Mouse (Mus musculus) spleen, postnatal 4 days (tissue): ENCODE data around the gene Acox3.
"Not testable (repeated sequence)": the region's sequence is repeated elsewhere in the genome, so short reads cannot be mapped to it uniquely, and the experiment has no call there.

Experiments
- DNase-seq, 2 experiments: peaks; one replicate each; pipeline ENCODE4 v3.0.0; 2022; ENCODE audit warnings: low spot score in 2 of 2

Gene Acox3

DNA sequence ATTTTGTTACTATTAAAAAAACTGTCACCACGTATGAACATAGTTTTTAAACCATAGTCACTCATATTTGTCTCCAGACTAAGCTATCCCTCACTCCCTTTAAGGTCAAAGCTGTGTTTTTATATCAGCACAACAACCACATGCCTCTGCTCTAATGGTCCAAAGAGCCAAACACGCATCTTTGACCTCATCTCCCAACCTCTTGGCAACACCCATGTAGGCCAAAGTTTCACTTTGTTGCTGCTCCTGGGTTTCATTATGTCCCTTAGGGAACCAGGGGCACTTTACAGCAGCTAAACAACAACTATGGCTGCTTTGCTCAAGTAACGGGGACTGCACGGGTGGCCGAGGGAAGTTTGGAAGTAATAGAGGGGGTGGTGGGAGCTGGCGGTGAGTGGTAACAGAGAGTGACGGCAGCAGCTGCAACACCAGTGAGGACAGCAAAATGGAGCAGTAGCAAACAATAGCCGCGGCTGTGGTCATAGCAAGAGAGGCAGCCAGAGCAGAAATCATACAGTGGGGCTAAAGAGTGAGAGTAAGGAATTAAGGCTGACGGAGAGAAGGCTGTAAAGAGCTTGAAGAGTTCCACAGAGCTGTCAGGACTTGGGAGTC lies 6.3 kb upstream of the Acox3 start:
- no peak for DNase-seq

DNA sequence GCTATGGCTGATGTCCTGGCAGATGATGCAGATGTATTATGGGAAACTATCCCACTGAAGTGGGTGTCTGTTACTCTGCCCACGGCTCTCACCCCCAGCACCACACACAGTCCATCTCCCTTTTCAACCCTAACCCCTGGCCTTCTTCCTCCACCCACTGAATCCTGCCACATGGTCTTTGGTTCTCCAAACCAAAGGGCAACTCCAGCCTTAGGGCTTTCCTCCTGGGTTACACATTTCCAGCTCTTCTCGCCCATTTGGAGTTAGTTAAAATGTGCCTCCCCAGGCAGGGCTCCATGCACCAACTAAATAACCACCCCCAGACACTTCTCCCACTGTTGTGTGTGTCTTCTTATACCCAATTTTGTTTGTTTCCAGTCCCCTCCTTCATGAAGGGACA lies 4.4 kb upstream of the Acox3 start:
- DNase-seq: no peak

DNA sequence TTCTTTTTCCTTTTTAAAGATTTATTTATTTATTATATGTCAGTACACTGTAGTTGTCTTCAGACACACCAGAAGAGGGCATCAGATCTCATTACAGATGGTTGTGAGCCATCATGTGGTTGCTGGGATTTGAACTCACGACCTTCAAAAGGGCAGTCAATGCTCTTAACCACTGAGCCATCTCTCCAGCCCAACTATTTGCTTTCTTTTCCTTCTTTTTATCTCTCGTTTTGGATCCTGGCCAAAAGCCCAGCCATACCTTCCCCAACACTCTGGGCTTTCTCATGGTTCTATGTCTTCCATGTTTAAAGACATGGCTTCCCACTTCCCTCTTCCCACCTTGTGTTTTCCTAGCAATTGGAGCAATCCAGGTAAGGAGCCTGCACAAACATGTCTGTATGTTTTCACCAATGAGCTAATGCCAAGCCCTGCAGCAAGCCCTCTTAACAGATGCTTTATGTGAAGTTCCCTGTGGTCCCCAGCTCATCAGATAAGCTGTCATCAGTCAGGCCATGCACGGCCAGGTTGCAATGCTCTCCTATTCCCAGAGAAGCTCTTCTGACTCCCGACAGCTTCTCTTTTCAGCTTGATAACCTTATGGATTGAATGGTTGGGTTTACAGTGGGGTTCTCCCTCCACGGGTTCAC lies 3.5 kb upstream of the Acox3 start:
- no peak for DNase-seq

DNA sequence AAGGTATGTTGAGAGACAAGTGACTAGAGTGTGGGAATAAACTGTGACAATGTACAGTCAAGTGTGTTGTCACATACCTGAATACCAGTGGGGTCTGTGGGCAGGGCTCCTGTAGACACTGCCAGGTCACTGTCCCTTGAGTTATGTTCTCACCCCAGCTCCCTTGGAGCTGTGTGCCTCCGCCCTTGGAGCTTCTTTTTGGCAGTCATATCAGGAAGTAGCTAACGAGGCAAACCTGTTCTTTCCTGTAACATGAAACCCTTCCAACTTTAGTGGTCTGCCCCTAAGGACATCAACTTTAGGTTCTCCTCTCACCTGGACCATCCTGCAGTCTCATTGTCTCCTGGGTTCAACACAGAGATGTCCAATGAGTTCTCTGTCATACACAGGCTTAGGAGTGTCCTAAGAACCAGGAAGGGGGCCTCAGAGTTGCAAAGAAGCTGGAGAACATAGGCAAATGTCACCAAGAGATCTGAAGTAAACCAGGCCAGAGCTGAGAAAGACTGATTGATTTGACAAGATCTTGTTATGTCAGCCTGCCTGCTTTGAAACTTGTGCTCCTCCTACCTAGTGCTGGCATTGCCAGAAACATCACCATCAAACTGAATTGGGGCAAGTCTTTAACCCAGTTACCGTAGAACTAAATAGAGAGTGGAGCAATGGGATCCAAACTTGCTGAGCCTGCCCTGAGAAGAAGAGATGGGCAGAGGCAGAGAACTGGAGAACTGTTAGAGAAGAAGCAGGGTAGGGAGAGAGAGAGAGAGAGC lies 2.5 kb upstream of the Acox3 start:
- no peak for DNase-seq

DNA sequence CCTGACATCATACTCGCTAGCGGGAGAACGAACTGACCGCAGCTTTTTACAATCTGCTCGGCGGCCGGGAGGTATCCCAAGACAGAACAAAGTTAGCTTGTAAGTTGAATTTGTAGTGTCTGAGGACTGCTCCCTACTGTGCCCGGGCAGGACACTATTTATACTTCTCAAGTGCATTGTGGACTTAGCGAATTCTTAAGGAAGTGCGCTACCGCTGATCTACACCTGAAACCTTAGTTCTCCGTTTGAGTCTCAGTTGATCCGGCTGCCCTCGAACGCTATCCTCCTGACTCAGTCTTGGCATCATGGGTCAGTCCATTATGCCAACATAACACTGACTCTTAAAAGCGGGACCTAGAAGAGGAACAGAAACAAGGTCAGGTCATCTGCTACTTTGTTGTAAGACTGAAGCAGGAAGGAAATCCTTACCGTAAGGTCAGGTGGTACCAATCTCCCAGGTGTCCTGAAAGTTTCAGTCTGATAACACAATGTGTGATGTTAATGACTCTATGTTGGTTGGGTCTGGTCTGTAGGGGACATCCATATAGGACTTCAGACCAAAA lies 462 bp downstream of the Acox3 start:
- no peak for DNase-seq

DNA sequence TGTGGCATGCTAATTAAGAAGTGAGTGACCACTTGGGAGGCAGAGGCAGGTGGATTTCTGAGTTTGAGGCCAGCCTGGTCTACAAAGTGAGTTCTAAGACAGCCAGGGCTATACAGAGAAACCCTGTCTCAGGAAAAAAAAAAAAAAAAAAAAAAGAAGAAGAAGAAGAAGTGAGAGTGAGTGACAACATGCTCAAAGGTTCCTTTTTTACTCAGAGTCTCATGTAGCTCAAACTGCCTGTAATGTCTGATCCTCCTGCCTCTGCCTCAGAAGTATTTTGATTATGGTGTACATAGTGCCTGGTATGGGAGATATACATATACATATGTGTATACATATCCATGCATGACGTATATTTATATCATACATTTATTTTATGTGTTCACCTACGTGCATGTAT lies 1.4 kb downstream of the Acox3 start:
- DNase-seq: not testable (repeated sequence)

DNA sequence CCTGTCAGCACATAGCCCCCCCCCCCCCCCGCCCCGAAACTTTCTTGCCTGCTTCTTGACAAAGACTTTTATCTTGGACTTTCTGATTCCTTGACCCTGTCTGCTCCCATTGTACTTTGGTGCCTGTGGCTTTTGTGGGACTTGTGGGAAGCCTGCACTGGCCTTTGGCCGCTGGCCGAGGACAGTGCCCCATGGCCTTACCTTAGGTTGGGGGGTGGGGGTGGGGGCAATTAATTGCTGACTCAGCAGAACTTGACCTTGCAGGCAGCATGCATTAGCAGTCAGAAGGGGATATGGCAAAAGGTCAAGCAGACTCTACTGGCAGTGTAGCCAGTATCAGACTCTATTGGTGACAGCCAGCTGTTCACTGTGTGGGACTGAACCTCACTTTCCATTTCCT lies 8.7 kb downstream of the Acox3 start:
- no peak for DNase-seq

DNA sequence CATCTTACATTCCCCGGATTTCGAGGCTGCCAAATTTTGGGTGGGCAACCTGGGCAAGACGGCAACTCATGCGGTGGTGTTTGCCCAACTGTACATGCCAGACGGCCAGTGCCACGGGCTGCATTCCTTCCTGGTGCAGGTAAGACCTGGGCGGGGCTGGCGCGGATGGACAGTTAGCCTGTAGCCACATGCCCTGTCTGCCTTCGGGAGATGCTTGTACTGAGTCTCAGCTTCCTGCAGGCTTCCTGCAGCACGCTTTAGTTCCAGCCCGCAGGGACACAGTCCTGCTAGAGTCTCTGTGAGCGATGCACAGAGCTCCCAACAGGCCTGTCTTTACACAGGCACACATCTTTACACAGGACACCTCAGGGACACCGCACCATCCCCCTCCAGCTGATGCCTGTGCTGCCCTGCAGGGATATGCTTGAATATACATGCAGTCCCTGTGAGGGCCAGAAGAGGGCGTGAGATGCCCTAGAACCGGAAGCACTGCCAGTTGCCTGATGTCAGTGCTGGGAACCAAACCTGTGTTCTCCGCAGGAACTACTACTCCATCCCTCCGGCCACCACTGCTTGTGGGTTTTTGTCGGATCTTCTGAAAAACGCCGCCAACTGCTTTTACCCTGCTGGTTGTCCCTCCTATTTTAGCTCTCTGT lies 9.4 kb downstream of the Acox3 start:
- no peak for DNase-seq

DNA sequence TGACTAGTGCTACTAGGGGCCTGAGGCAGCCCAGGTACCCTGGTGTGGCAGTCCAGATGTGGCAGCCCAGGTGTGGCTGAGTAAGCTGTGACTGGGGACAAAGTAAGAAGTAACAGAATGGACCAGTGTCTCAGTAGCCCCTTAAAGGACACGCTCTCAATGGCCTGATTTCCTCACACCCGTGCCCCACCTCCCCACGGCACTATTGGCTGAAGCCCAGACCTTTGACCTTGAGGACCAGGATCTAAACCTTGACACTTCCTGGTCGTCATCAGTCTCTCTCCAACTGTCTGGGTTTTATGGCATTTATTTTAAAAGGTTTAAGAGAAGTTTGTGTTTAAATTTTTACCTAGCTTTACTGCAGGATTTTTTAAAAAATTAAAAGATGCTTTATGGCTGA lies 10.0 kb downstream of the Acox3 start:
- DNase-seq: no peak

DNA sequence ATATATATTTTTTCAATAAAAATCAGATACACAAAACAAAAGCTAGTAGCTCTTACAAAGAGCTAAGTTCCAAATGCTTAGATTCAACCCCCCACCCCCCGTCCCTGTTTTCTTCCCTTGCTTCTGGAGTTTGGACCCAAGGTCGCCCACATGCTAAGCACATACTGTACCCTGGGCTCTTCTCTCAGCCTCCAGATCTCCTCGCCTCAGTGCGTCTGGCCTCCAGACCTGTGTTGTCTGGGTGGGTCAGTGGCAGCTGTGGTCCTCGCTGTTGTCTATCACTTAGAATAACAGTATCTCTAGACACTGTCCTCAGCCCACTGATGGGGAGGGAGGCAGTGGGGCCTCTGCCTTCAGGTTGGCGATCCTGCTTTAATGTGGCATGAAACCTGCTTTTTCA lies 10.4 kb downstream of the Acox3 start:
- DNase-seq: no peak

DNA sequence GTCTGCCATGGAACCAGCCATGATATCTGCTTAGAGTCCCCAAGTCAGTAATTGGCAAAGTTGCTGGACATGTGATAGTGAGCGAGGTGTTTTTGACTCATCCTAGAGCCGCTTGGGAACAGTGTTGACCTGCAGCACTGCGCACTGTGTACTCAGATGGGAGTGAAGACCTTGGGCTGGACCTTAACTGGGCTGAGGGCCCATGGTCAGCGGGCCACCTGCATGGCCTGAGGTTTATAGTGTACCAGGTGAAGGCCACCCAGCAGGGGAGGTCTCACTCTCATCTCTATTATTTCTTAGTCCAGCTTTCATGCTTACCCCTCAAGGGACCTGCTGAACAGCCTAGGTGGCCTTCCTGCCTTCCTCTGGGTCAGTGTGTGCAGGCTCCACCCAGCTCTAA lies 11.9 kb downstream of the Acox3 start:
- DNase-seq: no peak

DNA sequence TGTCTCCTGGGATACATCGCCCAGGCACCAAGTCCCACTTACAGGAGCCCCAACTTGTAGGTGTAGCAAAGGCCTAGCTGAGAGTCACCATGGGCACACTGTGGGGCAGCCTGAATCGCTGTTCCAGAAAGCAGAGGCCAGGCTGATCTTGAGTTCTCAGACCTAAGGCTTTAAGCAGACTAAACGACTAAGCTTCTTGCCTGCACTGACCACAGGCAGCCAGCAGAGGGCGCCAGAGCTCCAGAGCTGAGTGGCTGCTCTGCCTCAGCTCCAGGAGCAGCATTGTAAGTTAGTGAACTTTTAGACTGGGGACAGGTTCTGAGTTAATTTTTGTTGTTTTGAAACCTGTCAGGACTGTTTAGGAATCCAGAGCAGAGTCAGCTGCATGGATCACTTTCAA lies 12.9 kb downstream of the Acox3 start:
- DNase-seq: peak; percentile 62 to 88

DNA sequence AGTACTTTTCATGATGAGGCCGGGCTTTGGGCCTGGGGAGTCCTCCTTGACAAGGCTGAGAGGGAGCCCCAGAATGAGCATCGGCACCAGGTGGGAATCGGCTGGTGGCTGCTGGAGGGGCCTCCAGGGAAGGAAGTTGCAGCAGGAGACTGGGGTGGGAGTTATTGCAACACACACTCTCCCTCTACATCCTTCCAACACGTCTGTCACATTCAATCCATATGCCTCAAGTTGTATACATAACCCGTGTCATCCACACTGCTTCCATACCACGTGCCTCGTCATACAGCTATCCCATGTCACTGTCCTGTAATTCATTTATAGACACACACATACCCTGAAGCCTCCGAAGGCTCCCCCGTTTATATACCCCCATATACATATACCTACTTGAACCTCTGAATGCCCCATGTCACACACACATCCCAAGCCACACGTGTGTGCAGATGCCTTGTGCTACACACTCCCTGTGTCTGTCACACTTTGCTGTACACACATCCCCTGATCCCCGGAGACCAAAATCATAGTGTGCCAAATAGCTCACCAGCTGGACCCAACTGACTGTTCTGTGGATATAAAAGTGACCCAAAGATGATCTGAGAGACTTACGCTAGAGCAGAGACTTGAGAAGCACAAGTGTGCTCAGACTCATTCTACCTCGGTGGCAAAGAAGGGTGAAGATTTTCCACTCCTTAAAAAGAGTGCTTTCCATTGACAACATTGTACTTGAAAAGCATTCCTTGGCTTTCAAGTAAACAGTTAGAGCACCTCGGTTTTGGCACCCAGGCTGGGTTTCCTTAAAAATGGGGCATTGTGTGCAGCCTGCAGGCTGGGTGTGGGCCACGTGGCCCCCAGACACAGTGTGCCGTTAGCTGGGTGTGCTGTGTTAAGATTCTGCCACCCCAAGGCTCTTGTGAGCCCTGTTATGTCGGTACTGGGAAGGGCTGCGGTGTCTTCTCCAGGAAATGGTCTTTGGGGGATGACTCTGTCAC lies 13.6 kb downstream of the Acox3 start:
- no peak for DNase-seq

DNA sequence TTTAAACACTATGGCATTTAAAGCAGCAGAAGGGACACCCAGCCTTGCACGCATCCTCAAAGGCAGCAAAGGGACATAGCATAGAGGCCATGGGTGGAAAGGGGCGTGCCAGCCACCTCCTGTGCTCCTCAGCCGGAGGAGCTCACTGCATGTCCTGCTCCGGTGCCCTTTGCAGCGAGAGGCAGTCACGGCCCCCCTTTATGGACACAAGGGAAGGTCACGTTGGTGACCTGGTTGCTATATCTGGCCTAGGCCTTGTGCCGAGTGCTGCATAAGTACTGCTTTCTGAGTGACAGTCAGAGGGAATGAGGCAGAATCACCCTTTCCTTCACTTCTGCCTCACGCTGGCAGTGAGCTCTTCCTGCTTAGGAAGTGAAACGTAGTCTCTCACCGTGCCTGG lies 17.4 kb downstream of the Acox3 start:
- DNase-seq: no peak

DNA sequence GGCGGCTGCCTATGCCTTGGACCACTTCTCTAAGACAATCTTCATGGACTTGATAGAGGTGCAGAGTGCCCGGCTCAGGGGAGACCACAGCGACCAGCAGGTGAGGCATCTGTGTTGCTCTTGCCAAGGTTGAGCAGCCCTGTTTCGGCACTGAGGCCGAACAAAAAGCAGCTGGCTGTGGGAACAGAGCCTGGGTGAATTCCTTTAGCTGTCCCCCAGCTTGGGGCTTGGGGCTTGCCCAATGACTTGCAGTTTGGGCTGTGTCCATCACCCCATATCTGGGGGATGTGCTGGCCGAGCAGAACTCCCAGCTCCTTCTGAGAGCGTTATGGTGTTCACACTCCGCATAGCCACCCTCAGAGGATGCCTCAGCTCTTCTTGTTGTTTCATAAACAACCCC lies 18.7 kb downstream of the Acox3 start:
- no peak for DNase-seq

DNA sequence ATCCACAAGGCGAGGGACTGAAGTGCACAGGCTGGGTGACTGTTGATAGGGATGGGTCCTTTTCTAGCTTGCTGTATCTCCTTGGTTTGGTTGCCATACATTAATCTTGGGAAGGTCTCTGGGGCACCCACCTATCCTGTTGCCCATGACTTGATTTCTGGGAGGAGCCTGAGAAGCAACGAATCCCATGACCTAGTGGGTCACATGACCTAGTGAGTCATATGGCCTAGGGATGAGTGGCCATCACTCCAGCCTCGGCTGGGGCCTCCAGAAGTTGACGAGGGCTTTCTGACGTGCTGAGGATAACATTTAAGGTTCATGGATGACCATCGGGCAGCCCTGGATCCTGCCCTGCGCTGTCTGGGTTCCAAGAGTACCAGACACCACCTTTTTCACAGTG lies 22.5 kb downstream of the Acox3 start:
- DNase-seq: no peak

DNA sequence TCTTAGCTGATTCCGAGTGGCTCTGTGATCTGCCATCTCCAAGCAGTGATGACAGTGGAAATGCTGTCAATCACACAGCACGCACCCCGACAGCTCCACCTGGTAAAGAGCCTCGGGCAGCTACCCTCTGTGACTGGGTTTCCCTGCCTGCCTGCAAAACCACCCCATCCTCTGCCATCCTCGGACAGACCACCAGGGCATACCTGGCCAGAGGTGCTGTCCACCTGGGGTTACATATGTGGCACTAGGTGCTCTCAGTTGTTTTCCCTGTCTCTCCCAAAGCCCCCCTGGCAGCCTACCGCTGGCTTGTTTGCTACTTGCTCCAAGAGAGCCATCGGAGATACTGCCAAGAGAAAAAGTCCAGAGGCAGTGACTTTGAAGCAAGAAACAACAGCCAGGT lies 24.0 kb downstream of the Acox3 start:
- no peak for DNase-seq

DNA sequence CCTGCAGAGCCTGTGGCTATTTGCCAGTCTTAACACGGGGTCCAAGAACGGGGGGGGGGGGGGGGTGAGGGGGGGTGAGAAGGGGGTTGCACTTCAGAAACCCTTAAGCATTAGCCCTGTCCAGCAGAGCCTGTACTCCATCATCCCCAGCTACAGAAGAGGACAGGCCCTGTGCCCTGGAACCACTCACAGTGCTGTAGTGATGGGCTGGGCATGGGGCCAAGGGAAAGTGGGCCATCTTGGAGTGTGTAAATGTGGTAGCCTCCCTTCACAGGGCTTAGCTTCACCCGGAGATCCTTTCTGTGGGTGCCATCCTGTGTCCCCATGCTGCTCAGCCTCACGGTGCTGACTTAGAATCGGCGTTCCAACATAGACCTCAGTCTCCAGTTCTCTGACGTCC lies 24.9 kb downstream of the Acox3 start:
- no peak for DNase-seq

DNA sequence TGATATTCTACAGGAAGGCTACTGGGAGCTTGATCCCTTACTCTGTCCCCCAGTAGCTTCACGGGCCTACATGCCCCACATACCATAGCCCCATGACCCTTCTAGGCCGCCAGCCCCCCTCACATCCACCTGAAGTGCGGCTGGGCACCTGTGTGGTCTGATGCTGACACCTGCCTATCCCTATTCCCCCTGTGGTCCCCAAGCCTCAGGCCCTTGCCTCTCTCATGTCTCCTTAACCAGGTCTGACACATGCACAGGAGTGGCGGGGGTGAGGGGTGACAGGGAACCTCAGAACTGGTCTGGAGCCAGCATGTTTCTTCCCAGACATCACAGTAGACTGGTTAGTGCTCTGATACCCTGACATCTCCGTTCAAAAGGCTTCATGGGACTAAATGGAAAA lies 25.7 kb downstream of the Acox3 start:
- no peak for DNase-seq

DNA sequence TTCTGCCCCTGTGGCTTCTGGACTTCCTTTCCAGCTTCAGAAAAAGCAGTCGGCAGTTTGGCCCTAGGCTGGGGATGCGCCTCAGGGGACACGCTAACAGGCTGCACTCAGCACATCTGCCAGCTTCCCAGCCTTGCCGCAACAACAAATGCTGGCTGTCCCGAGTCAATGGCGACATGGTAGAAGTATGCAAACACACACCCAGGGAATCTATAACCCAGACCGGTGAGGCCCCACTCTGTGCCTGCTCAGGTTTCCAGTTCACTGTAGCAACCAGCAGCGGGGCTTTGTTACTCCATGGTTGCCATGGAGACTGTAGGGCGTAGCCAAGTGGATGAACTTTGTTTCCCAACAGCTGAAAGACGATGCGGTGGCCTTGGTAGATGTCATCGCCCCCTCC lies 26.5 kb downstream of the Acox3 start:
- DNase-seq: no peak

DNA sequence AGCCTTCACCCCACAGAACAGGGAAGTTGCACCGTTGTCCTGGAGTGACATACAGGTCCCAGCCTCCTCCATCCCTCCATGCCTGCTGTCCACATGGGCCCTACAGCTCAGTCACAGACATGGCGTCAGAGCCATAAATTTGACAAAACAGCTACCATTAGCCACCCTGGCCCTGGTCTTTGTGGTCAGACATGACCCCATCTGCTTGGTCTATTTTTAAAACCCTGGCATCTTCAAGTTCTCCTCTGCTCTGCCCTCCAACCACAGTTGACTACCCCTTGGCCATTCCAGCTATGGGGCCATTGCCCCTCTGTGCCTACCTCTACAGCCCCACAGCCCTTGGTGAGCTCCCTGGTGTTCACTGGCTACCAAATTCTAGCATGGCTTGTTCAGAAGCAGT lies 27.1 kb downstream of the Acox3 start:
- DNase-seq: no peak
